8 mouse cellular contexts compared by ENCODE assay signal in genomic region chr19:10525106-10525901, GRCm38 (mm10). TPM values are rescaled to one million over a fixed set of nuclear protein-coding genes. Genes with fewer than 3 reads are reported as not detected.
A peak's percentile ranks its signal among the peaks of the same experiment; 100 is the strongest.
DNase-seq lines count a peak whose midpoint lies in the region; ATAC-seq lines count a peak whose summit lies in the region.

Gene Cpsf7 (plus strand): TSS chr19:10525266.

- under 1% methylated on average over 42 of the region's 93 CpGs for WGBS in hindbrain, embryonic 16.5 days
- under 1% methylated on average over 74 of the region's 93 CpGs for WGBS in macrophage (ENCODE audit: missing documents)

- peak within 1 kb of the TSS; percentile 98 for H3K27ac ChIP-seq in hindbrain, embryonic 16.5 days (ENCODE audit: low read depth, low read length)
- peak within 1 kb of the TSS; percentile 77 for H3K27ac ChIP-seq in macrophage

- no peaks in the 10 kb centered on the region for H3K9me3 ChIP-seq in hindbrain, embryonic 16.5 days (ENCODE audit: control insufficient read depth, low read length)

- peak; percentile 94 for ATAC-seq in hindbrain, embryonic 16.5 days

- DNase-seq in WW6 (ENCODE audit: low read depth, low spot score): peak; percentile 78
- DNase-seq in cerebellum, postnatal 4 days (ENCODE audit: low spot score in 2 of 2): peak; percentile 76 to 91
- peak; percentile 90 for DNase-seq in gastrocnemius, adult 18-20 months (ENCODE audit: low spot score)
- peak; percentile 86 to 91 for DNase-seq in left cerebral cortex, adult 18-20 months (ENCODE audit: low spot score in 2 of 2)
- DNase-seq in right cerebral cortex, adult 18-20 months: peak; percentile 93
- DNase-seq in urinary bladder, postnatal 10 days (ENCODE audit: low spot score): peak; percentile 51

- peaks cover 23% of the 10 kb centered on the region for H3K4me1 ChIP-seq in hindbrain, embryonic 16.5 days (ENCODE audit: control insufficient read depth, insufficient read depth, low read depth, low read length)

- H3K9ac ChIP-seq in hindbrain, embryonic 16.5 days (ENCODE audit: low read depth, low read length): peak within 1 kb of the TSS; percentile 99

- H3K27me3 ChIP-seq in hindbrain, embryonic 16.5 days (replicated peaks; ENCODE audit: control insufficient read depth, insufficient read depth, low read length): no peaks in the 10 kb centered on the region

- peak within 1 kb of the TSS; percentile 74 for H3K4me2 ChIP-seq in hindbrain, embryonic 16.5 days (ENCODE audit: low read length)

- peaks cover 3% of the 10 kb centered on the region; the same call in 1 of the 2 replicates for H3K36me3 ChIP-seq in hindbrain, embryonic 16.5 days (ENCODE audit: control insufficient read depth, insufficient read depth, low read length)
- H3K36me3 ChIP-seq in macrophage (ENCODE audit: inconsistent target): peaks cover 8% of the 10 kb centered on the region; the same call in 1 of the 2 replicates

- peak within 1 kb of the TSS; percentile 100 for H3K4me3 ChIP-seq in hindbrain, embryonic 16.5 days (ENCODE audit: low read length)
- peak within 1 kb of the TSS; percentile 99 for H3K4me3 ChIP-seq in macrophage (ENCODE audit: inconsistent target)

- H3K79me2 ChIP-seq in macrophage (ENCODE audit: inconsistent target): peaks cover 93% of the 10 kb centered on the region

RNA-seq across cellular contexts. Expression of gene Cpsf7, which starts in this region (rescaled TPM):
- total RNA-seq in gastrocnemius, adult 18-20 months (2021): 10 to 100 TPM; 15.4 to 19.8 TPM
- 40.8 and 57.9 TPM in 2 replicates for polyA plus RNA-seq in hindbrain, embryonic 16.5 days (2015; fragmentation: Nextera tagmentation; extraction: Ambion mirVana)
- total RNA-seq in left cerebral cortex, adult 18-20 months (2021): 10 to 100 TPM; 76.8 to 79.5 TPM
- 100 to 1,000 TPM; 192 to 283 (median 235) TPM for total RNA-seq in macrophage (2018; cell fraction: chromatin; rRNA removed)
- 10 to 100 TPM; 23.8 to 36.8 (median 30.5) TPM for total RNA-seq in macrophage (2018; cell fraction: cytosol; rRNA removed)
- total RNA-seq in macrophage (2018; cell fraction: nucleus; rRNA removed): 100 to 1,000 TPM; 112 to 239 (median 171) TPM
- polyA plus RNA-seq in macrophage (2018): 23.4 to 32.9 TPM (median 25.6 TPM) in 3 replicates

Comparison
In these comparisons a context has a peak if more than half of its experiments do, and no peak if none do; other contexts are left out.
1. Peak in every context shown above with its lines: DNase-seq, ATAC-seq, H3K4me3 ChIP-seq and H3K27ac ChIP-seq.